Mouse (Mus musculus) heart, postnatal 4 days (tissue): ENCODE data around the gene Xirp2. TPM values are rescaled to one million over a fixed set of nuclear protein-coding genes. Genes with fewer than 3 reads are reported as not detected.
A peak's percentile ranks its signal among the peaks of the same experiment; 100 is the strongest.
"Not testable (repeated sequence)": the region's sequence is repeated elsewhere in the genome, so short reads cannot be mapped to it uniquely, and the experiment has no call there.

ENCODE experiments used
- DNase-seq: peaks from one replicate; pipeline ENCODE4 v3.0.0; 2021
- total RNA-seq, 2 experiments: library from RNA; stranded (reverse); gene quantifications; 2 replicates each; pipeline ENCODE4 v1.2.3; 2021

Xirp2 gene
- 10 to 100 TPM; 36.4 to 37.8 TPM for total RNA-seq

DNA sequence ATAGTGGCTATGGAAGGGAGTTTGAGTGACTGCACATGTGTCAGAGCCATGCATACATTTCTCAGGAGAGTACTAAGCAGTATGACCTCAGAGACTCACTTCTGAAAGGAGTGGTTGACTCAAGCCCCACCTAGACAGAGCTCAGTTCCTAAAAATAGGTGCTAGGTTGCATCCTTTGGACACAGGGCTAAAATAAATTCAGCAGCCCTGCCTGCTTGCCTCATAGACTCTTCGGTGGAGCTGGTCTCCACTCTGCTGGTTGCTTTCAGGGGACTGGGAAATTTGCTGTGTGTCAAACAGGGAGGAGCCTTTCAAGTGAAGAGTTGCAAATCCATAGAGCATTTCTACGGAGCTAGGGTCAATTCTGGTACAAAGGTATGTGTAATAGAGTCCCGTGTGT, at the start of gene Xirp2:
Gene Xirp2, plus strand, starts transcription at position 223 of the 400 bp plus-strand sequence.
- DNase-seq, result peak; percentile 23

DNA sequence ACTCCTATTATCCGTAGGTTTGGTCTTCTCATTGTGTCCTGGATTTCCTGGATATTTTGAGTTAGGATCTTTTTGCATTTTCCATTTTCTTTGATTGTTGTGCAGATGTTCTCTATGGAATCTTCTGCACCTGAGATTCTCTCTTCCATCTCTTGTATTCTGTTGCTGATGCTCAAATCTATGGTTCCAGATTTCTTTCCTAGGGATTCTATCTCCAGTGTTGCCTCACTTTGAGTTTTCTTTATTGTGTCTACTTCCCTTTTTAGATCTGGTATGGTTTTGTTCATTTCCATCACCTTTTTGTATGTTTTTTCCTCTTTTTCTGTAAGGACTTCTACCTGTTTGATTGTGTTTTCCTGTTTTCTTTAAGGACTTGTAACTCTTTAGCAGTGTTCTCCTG, 32.4 kb upstream of the Xirp2 start, which contains the start of gene Gm21830:
Gene Gm21830, plus strand, starts transcription at position 301 of the 400 bp plus-strand sequence.
- DNase-seq, result not testable (repeated sequence)

DNA sequence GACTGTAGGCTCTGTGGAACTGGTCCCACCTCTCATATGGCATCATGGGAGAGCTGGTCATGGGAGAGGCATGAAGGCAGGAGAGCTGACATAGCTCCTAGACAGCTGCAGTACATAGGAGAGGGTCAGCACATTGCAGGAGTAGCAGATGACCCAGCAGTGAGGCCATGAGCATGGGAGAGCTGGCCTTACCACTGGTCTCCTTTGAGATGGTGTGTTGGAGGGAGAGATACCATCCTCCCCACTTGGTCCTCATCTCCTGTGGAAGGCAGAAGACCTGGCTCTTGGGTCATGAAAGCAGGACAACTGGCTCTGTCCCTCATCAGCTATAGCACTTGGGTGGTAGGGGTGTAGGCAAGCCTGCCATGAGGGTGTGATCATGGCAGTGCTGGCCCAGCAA, 24.9 kb upstream of the Xirp2 start:
- DNase-seq, result no peak

DNA sequence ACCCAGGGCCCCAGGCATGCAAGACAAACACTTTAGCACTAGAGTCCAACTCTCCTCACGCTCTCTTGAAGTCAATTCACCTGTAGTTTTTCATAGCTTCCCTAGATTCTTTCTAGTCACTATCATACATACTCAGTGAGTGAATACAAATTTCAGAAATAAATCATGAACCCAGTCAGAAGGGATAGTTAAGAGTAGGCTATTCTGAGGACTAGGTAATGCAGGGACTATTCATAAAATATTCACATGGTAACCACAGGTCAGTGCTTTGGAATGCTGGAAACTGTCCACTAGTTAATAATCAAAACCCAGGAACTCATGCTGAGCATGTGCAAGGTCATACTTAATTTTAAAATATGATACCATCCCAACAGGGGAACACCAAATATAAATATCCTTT, 23.0 kb upstream of the Xirp2 start:
- no peak for DNase-seq

DNA sequence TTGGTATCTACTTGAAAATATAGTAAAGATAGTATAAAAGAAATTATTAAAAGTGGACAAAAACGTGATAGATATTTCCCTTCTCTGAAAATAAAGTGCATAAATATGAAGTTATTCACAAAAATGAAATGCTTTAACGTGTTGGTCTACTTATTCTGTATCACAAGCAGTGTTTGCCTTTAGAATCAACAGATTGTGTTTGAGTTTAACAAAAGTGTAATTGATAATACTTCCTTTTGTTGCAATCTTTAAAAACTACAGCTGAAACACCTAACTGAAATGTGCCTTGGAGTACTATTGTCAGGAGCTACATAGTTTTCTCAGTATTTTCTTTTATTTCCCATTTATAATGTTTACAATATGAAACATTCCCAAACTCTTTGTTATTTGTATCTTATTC, 12.7 kb upstream of the Xirp2 start, which contains the start of gene Gm26727:
Gene Gm26727, minus strand, starts transcription at position 101 of the 400 bp plus-strand sequence.
- no peak for DNase-seq

DNA sequence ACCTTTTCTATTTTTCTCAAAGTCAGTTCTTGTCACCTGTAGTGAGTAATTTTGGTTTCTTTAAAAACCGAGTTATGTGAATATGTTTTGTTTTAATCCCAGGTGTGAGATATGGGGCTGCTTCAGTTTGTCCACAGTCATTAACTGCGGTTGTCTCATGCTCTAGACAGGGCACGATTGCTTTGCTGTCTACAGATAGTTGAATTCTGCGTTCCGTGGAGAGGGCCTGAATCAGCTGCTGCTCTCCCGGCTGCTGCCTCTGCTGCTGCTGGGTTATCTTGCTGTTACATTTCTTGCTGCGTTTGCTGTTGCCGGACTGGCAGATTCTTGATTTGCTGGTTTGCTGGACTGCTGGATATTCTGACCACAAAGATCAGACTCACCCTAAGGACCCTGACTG, 7.5 kb upstream of the Xirp2 start:
- no peak for DNase-seq

DNA sequence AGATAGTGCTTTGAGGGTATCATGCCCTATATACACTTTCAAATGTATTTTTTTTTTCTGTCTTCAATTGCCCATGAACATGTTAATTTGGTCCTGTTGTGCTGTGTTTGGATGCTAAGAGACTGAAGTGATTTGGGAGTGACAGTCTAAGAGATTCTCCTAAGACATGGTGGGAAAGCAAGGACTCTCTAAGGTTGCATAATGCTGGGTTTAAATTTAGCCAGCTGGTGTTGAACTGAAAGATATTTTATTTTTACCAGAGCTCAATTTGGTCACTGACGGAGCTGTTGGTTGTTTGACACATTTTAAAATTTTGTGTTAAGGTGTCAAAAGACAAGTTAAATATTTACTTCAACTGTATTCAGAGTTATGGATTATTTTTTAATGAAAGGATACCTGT, 970 bp downstream of the Xirp2 start:
- no peak for DNase-seq

DNA sequence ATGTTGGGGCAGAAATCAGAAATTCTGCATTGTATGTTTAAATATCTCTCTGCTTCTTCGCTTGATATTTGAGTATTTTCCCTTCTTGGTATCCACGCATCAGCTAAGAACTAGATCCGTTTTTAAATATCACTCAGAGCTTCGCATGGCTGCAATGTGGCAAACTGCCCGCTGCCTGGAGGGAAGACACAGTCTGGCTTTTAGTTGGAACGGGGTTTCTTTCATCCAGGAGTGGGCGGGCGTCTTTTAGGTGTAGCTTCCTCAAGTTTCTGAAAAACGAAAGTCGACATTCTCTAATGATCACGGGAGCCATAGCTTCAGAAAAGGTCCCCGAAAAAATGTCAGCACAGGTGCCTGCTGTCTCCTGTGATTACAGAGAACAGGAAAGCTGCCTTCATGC, 1.4 kb downstream of the Xirp2 start:
- DNase-seq, result peak; percentile 32

DNA sequence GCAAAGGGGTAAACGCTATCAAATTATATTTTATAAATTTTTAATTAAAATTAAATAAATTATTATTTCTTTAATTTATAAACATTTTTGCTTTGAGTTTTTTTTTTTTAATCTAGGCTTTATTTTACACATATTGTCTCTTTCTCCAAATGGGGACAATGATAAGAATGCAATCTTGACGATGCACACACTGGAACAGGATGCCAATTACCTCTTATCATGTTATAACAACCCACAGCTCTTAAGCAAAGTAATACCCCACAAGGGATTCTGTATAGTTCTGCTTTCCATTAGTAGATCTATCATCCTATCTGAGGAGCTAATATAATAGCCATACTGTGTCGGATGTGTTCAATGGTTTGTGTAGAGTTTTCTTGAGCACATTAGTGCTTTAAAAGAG, 15.1 kb downstream of the Xirp2 start:
- DNase-seq, result no peak

DNA sequence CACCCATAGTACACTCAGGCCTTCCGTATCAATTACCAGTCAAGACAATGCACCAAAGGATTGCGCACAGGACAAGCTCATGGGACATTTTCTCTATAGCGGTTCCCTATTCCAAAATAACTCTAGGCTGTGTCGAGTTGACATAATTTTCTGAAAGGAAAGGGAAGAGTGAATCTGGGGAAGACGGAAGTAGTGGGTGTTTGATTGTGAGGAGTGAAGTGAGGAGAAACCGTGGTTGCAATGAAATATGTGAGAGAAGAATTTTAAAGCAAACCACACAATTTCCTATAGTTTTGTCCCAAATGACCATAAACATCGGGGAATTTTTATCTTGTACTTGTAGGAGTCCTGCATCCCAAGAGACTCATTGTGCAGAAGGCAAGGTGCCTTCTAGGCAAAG, 21.2 kb downstream of the Xirp2 start:
- no peak for DNase-seq

DNA sequence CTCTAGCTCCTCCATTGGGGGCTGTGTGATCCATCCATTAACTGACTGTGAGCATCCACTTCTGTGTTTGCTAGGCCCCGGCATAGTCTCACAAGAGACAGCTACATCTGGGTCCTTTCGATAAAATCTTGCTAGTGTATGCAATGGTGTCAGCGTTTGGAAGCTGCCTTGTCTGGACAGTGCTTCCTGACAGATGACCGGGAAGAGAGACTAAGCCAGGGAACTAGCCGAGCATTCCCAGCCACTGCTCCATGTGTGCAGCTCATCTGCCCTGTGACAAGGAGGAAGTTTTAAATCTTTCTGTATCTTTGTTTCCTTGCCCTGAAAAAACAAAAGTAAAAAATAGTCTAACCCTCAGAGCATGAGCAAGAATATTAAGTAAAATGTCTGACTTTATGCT, 24.2 kb downstream of the Xirp2 start:
- not testable (repeated sequence) for DNase-seq

DNA sequence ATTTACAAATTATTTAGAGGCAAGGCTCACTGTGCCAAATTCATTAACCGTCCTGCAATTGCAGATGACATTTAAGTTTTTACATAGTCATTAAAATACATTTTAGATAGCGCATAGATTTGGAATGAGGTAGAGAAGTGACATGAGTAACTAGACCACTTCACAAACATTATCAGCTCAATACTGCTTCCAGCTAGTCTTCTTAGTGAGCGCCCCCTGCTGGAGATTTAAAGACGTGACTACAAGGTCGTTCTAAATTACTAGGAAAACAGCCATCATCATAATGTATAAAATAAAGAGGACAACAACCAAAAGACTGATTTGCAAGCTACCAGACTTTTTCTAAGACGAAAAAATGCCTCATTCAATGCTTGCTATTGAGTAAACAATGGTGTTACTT, 32.0 kb downstream of the Xirp2 start:
- DNase-seq, result peak; percentile 68

DNA sequence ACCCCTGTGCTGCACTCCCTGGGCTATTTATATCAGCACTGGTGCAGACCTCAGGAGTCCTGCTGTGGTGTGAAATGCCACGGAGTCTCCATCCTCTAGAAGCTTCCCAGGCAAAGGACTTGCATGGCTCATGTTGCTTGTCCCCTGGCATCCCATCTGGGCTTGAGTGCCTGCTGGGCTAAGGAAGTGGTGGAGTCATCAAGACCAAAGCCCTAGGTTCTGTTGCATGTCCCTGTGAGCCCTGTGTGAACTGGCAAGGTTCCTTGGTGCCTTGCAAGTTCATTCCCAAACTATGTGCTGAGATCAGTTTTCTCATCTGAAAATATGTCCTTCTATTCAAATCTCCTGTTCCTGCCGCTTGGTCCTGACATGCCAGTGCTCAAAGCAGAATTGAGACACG, 35.2 kb downstream of the Xirp2 start:
- no peak for DNase-seq

DNA sequence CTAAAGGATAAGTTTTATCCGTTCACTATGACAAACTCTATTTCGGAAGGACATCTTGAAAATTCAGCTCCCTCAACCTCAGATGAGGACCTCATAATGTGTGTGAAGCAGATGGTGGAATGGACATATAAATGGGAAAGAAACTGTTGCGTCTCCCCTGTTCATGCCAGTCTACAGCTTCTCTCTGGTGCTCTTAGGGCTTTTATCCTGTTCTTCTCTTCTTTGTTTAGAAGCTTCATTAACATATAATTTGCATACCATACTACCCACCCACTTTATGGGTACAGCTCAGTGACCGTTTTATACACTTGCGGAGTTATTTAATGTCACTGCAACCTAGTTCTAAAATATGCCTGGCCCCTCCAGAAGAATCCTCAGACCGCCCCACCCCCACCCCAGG, 40.9 kb downstream of the Xirp2 start:
- no peak for DNase-seq

DNA sequence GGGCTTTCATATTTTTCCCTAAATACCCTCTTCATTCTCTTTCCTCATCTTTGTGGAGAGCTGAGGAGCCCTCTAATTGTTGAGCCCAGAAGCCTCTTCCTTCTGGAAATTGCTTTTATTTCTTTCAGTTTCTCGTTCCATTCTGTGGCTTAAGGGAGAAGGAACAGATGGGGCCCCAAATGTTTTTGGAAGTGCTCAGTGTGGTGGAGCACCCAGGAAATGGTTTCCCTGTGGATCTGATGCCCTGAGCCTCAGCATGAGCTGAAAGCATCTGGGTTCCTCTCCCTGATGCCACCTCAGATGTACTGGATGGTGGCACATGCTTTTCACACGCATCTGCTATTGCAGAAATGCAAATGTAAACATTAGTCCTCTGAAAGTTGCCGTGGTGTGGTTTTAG, 41.4 kb downstream of the Xirp2 start:
- no peak for DNase-seq

DNA sequence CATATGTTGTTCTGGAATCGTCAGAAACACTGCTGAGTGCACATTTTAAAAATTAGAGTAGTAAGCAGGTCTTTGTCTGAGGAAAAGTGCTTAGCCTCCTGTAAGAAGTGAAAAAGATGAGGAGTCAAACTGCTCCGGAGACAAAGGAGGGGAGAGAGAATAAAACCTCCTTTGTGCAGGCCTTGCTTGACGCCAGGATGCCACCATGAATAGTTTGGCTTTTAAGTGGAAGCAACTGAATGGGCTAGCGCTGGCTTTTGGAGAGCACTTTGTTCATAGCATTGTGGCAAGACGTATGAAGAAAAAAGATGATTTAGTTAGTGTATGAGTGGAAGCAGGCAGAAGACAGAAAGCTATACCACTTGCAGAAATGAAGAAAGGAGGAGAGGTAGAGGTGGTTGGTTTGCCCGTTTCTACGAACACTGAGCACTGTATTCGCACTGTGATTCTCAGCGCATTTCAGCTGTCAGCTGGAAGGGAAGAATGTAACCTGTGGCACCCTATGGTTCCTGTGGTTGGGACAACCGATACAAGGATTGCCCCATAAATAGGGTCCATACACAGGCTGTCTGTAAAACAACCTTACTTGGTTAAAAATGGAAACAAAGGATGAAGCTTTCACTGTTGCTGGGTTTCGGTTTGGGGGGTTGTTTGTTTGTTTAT, 42.8 kb downstream of the Xirp2 start:
- no peak for DNase-seq

DNA sequence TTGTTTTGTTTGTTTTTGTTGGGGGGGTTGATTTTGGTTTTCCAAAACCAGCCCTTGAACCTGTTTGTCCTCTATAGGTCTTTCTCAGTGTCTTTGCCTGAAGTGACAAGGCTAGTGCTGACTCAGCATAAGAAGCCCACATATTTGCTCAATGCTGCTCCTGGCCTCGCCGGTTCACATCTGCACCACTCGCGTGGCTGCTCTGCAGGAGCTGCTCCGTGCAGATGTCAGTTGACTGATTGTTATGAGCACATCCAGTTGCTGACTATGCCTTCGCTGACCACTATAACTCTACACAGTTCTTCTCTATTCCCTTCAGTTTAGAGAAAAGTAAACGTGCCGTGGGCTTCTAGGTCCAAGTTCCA, 43.3 kb downstream of the Xirp2 start:
- DNase-seq, result no peak

DNA sequence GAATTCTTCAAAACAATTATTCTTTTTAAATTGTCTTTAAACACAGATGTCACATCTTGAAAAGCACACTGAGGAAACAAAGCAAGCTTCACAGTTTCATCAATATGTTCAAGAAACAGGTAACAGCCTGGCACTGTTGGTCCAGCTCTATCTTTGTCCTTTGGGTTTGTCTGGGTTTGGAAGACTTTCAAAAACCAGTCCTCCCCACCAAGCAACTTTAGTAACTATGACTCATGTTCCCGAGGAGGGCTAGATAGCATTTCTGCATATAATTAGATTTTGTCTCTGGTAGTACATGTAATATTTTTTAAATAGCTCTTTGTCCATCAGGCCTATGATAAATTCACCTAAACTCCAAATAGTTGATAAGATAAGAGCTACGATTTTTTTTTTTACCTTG, 59.7 kb downstream of the Xirp2 start:
- no peak for DNase-seq

DNA sequence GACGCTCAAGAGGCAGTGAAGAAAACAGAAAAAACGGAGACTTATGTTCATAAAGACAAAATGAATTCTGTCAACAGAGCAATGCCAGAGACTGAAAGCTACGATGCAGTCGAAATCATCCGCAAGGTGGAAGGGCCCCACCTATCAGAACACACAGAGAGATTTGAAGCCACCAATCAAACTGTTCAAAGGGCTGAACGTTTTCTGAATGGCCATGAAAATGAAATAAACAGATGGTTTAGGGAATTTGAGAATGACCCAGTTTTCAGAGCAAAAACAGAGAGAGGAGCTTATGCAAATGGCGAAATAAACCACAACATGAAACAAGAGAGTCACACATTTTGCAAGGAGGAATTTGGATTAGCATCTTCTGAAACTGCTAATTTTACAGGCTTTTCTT, 70.6 kb downstream of the Xirp2 start:
- DNase-seq, result no peak

DNA sequence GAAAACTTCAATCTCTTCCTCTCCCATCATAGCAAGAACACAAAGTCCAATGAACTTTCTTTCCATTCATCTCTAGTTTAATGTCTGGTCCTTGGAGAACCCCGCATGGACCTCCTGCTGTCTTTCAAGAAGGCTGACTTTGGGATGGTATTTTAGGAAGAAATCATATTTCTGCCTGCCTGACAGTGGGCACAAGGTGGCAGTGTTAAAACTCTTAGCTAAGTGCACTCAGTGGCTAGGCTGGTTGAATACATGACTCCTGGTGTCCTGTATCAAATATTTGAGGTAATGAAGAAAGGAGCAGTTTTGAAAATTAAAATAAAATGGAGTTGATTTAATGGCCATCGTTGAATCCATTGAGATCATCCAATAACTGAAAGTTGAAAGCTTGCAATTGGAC, 89.5 kb downstream of the Xirp2 start:
- DNase-seq, result no peak

DNA sequence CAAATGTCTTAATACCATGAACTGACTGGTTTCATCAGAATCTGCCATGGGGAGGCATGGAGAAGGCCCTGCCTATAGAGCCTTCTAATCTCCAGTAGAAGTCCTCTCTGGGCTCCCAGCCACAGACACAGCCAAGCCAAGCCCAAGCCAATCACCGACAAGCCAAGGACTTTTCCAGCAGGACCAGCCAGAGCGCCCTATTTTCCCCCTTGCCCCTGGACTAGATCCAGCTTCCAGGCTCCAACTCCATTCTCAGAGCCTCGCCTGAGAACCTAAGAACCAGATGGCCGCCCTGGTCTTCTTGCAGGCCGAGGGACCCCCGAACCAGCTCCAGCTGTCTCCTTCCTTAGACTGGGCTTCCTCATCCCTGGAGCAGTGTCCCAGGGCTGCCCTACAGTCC, 93.6 kb downstream of the Xirp2 start:
- no peak for DNase-seq

DNA sequence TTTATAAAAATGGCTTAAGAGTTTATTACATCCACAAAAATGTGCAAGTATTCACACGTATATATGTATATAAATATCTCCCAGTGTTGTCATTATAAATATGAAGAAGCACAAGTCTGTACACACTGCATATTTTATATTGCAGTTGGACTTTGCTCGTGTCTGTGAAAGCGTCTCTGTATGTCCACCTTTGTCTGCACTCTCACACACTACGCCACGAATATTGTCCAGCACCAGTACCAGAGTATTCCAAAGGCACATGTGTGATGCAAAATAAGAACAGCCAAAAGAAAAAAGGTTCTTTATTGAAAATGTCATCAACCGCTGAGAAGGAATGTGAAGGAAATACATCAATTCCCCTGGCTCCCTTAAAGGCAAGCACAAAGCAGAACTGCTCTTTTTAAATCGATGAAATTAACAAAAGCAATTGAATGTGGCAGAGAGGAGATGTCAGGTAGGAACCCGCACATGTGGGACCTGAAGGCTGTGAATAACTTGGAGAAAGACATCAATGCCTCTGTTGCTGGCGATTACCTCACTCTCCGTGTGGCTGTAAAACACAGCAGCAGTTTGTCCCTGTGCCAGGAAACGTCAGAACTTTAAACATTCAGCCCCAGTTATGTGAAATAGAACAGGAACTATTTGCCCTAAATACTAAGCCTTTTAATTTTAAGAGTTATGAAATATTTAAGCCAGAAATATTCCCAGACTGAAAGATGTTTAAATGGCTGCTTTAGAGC, 96.3 kb downstream of the Xirp2 start:
- DNase-seq, result no peak

DNA sequence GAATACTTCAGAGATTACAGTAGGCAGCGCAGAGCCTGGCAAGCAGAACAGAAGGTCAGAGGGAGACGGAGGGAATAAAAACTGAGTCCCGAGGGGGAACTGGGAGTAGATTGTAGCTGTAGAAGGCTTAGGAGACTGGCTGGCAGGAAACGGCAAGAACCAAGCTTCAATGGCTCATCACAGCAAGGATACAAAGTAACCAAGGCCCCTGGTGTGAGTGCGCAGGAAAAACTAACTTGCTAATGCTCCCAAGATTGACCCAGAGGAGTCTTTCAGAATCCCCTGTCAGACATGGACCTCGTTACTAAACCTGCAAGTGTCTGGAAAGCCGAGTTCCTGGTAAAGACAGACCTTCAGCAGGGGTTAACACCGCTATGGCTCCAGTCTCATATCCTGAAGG, 98.6 kb downstream of the Xirp2 start:
- DNase-seq, result no peak

DNA sequence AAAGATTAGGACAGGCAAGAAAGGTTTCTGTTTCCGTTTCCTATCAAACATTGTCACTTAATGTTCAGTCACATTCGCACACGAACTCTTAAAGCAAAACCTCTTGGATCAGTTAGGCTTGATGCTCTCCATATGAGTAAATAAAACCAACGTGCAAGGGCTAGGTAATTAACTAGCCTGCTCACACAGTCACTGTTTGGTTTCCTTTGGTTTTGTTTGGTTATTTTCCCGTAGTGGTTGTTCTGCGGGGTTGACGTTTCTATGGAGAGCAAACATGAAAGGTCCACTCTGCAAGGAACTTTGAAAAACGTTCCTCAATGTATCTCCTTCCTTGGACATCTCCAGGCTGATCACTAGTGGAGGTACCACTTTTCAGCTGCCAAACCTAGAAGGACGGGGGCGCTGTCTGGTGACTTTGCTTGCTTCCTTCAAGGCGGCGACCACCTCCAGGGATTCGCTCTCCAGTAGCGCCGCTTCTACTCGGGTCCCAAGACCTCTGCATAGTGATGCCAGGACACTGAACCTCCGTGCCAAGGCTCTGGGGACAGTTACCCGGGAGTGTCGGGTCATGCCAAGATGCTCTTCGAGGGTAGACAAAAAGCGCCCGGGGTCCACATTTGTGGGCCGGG, 119.2 kb downstream of the Xirp2 start:
- DNase-seq, result peak; percentile 42
